Mouse (Mus musculus) hindbrain, embryonic 15.5 days (tissue): ENCODE data around the gene Fan1. TPM values are rescaled to one million over a fixed set of nuclear protein-coding genes. Genes with fewer than 3 reads are reported as not detected.

Source experiments
- ATAC-seq: fragments of 200-750 bp; cut with Nextera tagmentation; 2 replicates; pipeline ENCODE4 v1.8.0; 2017; ENCODE audit warnings: low read depth, moderate number of reproducible peaks, moderate TSS enrichment; ENCODE audit not compliant: low FRiP score
- H3K27ac ChIP-seq: fragments of 300-500 bp; sonication (generic); replicated peaks from 2 replicates; pipeline ENCODE4 v1.5.1; 2015; ENCODE audit warnings: mild to moderate bottlenecking, inconsistent platforms
- H3K27me3 ChIP-seq: fragments of 300-500 bp; sonication (generic); 2 replicates; pipeline ENCODE4 v1.6.1; 2015; ENCODE audit warnings: control low read depth, inconsistent platforms
- H3K36me3 ChIP-seq: fragments of 300-500 bp; sonication (generic); 2 replicates; pipeline ENCODE4 v1.6.1; 2015; ENCODE audit warnings: control low read depth, inconsistent platforms
- H3K4me1 ChIP-seq: fragments of 300-500 bp; sonication (generic); replicated peaks from 2 replicates; pipeline ENCODE4 v1.6.1; 2015; ENCODE audit warnings: control low read depth, inconsistent platforms
- H3K4me2 ChIP-seq: fragments of 300-500 bp; sonication (generic); 2 replicates; pipeline ENCODE4 v1.6.1; 2015; ENCODE audit warnings: moderate library complexity, mild to moderate bottlenecking, inconsistent platforms
- H3K4me3 ChIP-seq: fragments of 300-500 bp; sonication (generic); 2 replicates; pipeline ENCODE4 v1.5.1; 2015; ENCODE audit warnings: mild to moderate bottlenecking, inconsistent platforms
- H3K9ac ChIP-seq: fragments of 300-500 bp; sonication (generic); 2 replicates; pipeline ENCODE4 v1.6.1; 2015; ENCODE audit warnings: inconsistent platforms
- H3K9me3 ChIP-seq: fragments of 300-500 bp; sonication (generic); 2 replicates; pipeline ENCODE4 v1.6.1; 2016; ENCODE audit warnings: control low read depth, inconsistent platforms
- WGBS: fragments of 180-500 bp; shearing (Covaris S2); methylation state at CpG from one replicate; pipeline ENCODE4 v1.1.7; 2015; 5-methylcytosine and 5-hydroxymethylcytosine counted together
- polyA plus RNA-seq: library from polyadenylated mRNA; unstranded; fragments of >200 nt; fragmentation: Nextera tagmentation; extraction: Ambion mirVana; gene quantifications from 2 replicates; pipeline ENCODE4 v1.2.1, GENCODE M21; 2015

Fan1 gene
- polyA plus RNA-seq, 1 experiment from 2014 or later = 5.4 TPM

DNA sequence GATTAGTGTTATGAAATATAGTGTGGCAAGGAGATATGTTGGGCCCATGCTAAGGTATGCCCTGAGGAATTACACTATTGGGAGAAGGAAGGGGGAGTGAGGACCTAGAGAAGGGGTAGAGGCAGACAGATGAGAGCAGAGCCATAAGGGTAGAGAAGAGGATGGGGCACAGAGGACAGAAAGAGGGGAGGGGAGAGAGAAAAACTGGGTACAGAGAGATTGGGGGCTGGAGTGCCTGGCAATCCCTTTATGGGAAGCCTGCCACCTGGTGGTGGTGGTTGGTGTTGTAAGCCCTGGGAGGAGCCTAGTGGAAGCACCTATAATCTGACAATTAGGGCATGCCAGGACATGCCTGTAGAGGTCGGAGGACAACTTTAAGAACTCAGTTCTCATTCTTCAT is 47.0 kb downstream of the Fan1 start:
- ATAC-seq = peak; percentile 59; the same call in 1 of the 2 replicates
- Histone ChIP-seq H3K36me3 (peaks cover 8% of the 10 kb centered on the region; the same call in 1 of the 2 replicates), H3K27me3 (no peaks in the 10 kb centered on the region), H3K4me2 (no peak overlapping the region), H3K4me3 (no peak overlapping the region), H3K27ac (no peak overlapping the region), H3K9me3 (no peaks in the 10 kb centered on the region), H3K4me1 (no peaks in the 10 kb centered on the region), H3K9ac (no peak overlapping the region)
- WGBS = 39% methylated on average over 1 of the region's 1 CpGs

DNA sequence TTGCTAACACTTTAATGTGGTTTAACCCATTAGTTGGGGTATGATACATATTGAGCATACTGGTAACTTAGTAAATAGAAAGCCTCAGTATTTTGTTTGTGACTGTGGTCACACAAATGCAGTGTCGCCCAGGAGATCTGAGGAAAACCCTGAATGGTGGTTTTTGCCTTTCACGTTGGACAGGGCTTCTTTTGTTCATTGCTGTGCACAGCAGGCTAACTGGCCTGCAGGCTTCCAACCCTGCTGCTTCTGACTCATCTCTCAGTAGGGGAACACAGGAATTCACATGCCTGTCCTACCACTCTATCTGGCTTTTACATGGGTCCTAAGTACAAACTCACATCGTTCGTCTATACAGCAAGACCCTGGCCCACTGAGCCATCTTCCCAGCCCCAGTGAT is 52.2 kb downstream of the Fan1 start:
- H3K9me3 ChIP-seq = no peaks in the 10 kb centered on the region
- H3K4me1 ChIP-seq = 0 out of 2 replicates have a peak, but pooled peaks cover 3% of the 10 kb centered on the region
- H3K4me2 ChIP-seq = no peak overlapping the region
- H3K36me3 ChIP-seq = peaks cover 6% of the 10 kb centered on the region
- no peak overlapping the region for H3K9ac ChIP-seq
- H3K27me3 ChIP-seq = no peaks in the 10 kb centered on the region
- H3K27ac ChIP-seq = no peak overlapping the region
- ATAC-seq = no peak
- H3K4me3 ChIP-seq = no peak overlapping the region
- WGBS = 51% methylated on average over 4 of the region's 4 CpGs

DNA sequence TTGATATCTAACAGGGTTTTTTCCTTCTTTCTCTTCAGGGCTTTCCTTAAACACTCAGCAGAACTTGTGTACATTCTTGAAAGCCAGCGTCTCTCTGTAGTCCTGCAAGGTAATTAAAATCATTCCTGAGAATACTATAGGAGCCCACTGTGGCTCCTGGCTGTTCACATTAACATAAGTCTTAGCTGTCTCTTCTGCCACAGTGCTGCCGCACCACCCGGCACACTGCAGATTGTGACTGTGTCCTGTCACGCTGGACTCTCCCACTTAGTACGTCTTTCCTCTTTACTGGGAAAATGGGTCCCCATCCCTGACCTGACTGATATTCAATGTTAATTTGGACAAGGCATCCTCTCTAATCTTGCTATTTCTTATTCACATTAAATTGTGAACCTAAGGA is 52.8 kb downstream of the Fan1 start:
- H3K4me2 ChIP-seq = no peak overlapping the region
- no peaks in the 10 kb centered on the region for H3K27me3 ChIP-seq
- no peak overlapping the region for H3K4me3 ChIP-seq
- ATAC-seq = no peak
- no peaks in the 10 kb centered on the region for H3K9me3 ChIP-seq
- WGBS = 71% methylated on average over 5 of the region's 5 CpGs
- no peak overlapping the region for H3K9ac ChIP-seq
- 0 out of 2 replicates have a peak, but pooled peaks cover 3% of the 10 kb centered on the region for H3K4me1 ChIP-seq
- peaks cover 8% of the 10 kb centered on the region for H3K36me3 ChIP-seq
- H3K27ac ChIP-seq = no peak overlapping the region

DNA sequence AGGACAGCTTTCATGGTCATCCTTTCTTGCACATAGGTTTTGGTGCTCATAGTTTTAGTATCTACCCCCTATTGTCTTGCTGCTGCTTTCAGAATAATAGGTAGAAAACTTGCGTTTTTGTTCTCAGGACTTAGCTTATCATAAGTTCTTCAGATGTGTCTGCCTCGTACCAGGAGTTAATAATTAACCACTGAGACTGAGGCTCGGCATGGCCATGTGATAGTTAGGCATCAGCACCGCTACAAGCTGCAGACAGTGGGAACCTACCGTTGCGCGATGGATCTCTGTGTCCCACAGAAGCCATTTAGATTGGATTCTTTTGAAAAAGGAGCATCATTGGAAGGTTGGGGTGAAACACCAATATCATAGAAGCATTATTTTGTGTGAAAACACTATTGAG is 61.1 kb downstream of the Fan1 start:
- WGBS = 82% methylated on average over 7 of the region's 7 CpGs
- H3K4me2 ChIP-seq = no peak overlapping the region
- H3K36me3 ChIP-seq = peaks cover 19% of the 10 kb centered on the region
- H3K9me3 ChIP-seq = no peaks in the 10 kb centered on the region
- H3K9ac ChIP-seq = no peak overlapping the region
- no peak overlapping the region for H3K4me3 ChIP-seq
- no peaks in the 10 kb centered on the region for H3K4me1 ChIP-seq
- no peak for ATAC-seq
- H3K27ac ChIP-seq = no peak overlapping the region
- no peaks in the 10 kb centered on the region for H3K27me3 ChIP-seq

DNA sequence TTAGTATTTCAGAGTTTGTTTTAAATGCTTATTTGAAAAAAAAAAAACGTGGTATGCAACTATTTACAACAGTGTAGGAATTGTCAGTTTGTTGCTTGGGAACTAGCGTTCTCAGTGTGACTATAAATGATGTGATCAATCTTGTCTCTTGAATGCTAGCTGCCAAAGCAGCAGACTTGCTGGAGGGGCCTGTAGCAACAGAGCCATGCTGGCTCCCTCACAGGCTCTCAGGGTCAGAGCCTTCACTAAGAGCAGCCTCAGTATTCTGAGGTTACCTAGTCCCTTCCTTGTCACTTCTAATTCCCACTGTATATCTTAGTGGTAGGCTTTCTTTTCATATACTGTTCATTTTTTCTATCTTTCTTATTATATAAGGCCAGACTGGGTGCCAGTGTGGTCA is 63.1 kb downstream of the Fan1 start:
- Histone ChIP-seq H3K36me3 (peaks cover 14% of the 10 kb centered on the region), H3K9me3 (no peaks in the 10 kb centered on the region), H3K4me1 (no peaks in the 10 kb centered on the region), H3K4me2 (no peak overlapping the region), H3K4me3 (no peak overlapping the region), H3K27ac (no peak overlapping the region), H3K27me3 (no peaks in the 10 kb centered on the region), H3K9ac (no peak overlapping the region)
- WGBS = 42% methylated on average over 2 of the region's 2 CpGs
- ATAC-seq = no peak

DNA sequence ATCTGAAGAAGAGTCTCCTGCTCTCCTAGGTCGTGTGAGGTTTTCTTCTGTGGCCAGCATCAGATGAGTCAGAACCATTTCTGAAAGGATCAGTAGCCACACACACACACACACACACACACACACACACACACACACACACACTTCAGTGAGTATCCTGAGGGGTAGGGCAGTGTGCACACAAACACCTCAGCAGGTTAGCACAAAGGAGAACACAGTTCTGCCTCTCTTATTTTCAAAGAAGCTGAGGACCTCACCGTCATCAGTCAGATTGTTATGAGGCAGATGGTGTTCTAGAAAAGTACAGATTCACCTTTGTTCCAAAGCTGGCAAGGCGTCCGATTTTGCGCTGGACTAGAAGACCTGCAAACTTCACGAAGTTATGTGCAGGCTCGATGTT is 63.7 kb downstream of the Fan1 start:
- no peaks in the 10 kb centered on the region for H3K9me3 ChIP-seq
- no peak overlapping the region for H3K27ac ChIP-seq
- peaks cover 11% of the 10 kb centered on the region; the same call in 1 of the 2 replicates for H3K36me3 ChIP-seq
- no peak overlapping the region for H3K4me3 ChIP-seq
- H3K27me3 ChIP-seq = no peaks in the 10 kb centered on the region
- no peak for ATAC-seq
- H3K4me1 ChIP-seq = no peaks in the 10 kb centered on the region
- WGBS = 56% methylated on average over 7 of the region's 7 CpGs
- no peak overlapping the region for H3K4me2 ChIP-seq
- no peak overlapping the region for H3K9ac ChIP-seq

Other genes starting within 250 kb of the Fan1 start
- 0.14 and 0.17 TPM in 2 replicates for gene Trpm1, start 220.3 kb downstream of the Fan1 start, polyA plus RNA-seq
- gene Mtmr10, start 86.4 kb downstream of the Fan1 start, polyA plus RNA-seq = 10.9 and 11.0 TPM in 2 replicates
- gene Mphosph10, start 18.2 kb upstream of the Fan1 start, polyA plus RNA-seq = 22.7 and 25.0 TPM in 2 replicates
- 46.7 and 56.4 TPM in 2 replicates for gene Mcee, start 18.5 kb upstream of the Fan1 start, polyA plus RNA-seq
- 158 and 175 TPM in 2 replicates for gene Apba2, start 127.6 kb upstream of the Fan1 start, polyA plus RNA-seq